Mouse (Mus musculus) bone marrow macrophage, adult 2 months (primary cell): ENCODE measurements around the gene Myh6.

ENCODE experiments used
- CTCF ChIP-seq: IDR thresholded peaks from 2 replicates; pipeline ENCODE4 v1.5.1; 2012; ENCODE audit warnings: low read depth, mild to moderate bottlenecking, low read length, moderate library complexity
- POLR2A ChIP-seq: IDR thresholded peaks from 2 replicates; pipeline ENCODE4 v1.6.1; 2012; ENCODE audit warnings: mild to moderate bottlenecking, low read depth, low read length, borderline replicate concordance

- TF ChIP-seq POLR2A (no peak), CTCF (no peak)
Measured at GRCm38 (mm10) chr14:54967874-54968273, 1.1 kb upstream of the Myh6 start.
